Mouse (Mus musculus): Measurements from ENCODE around the gene Tcf19. TPM values are rescaled to one million over a fixed set of nuclear protein-coding genes. Genes with fewer than 3 reads are reported as not detected.

Gene Tcf19
- polyA plus RNA-seq, 1 experiment from 2014 or later, result 46.8 TPM

GRCm38 (mm10) chr17:35550871-35551270 is 34.2 kb upstream of the Tcf19 start:
- H3K4me3 ChIP-seq (ENCODE audit: low read depth, low read length), result no peak overlapping the region
- H3K27ac ChIP-seq (ENCODE audit: low read depth, low read length), result no peak overlapping the region
- no peak overlapping the region for H3K9ac ChIP-seq (ENCODE audit: low read length)
- H3K27me3 ChIP-seq (ENCODE audit: control insufficient read depth, insufficient read depth, low read length), result no peaks in the 10 kb centered on the region
- H3K4me2 ChIP-seq (ENCODE audit: low read depth), result no peak overlapping the region
- no peaks in the 10 kb centered on the region for H3K36me3 ChIP-seq (ENCODE audit: control insufficient read depth, insufficient read depth, low read length)
- DNase-seq (ENCODE audit: low spot score) (no peak), ATAC-seq (ENCODE audit: insufficient read depth, low FRiP score, low TSS enrichment) (no peak)
- no peaks in the 10 kb centered on the region for H3K4me1 ChIP-seq (ENCODE audit: control insufficient read depth, insufficient read depth, low read length)
- WGBS, result 48% methylated on average over 8 of the region's 8 CpGs
- H3K9me3 ChIP-seq (ENCODE audit: control insufficient read depth, low read length), result no peaks in the 10 kb centered on the region

DNA sequence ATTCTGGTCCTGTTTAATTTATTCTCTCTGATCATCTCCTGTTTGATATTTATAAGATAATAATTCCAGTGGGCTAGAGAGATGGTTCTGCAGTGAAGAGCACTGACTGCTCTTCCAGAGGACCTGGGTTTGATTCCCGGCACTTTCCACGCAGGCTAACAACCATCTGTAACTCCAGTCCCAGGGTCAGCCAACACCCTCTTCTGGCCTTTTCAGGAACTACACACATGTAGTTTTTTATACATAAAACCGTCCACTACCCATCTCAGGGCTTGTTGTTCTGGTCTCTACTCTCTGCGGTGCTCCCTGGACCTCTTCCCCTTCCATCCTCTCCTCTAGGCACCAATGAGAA is 33.5 kb upstream of the Tcf19 start:
- Histone ChIP-seq H3K36me3 (ENCODE audit: control insufficient read depth, insufficient read depth, low read length) (no peaks in the 10 kb centered on the region), H3K27ac (ENCODE audit: low read depth, low read length) (no peak overlapping the region), H3K27me3 (ENCODE audit: control insufficient read depth, insufficient read depth, low read length) (no peaks in the 10 kb centered on the region), H3K4me1 (ENCODE audit: control insufficient read depth, insufficient read depth, low read length) (no peaks in the 10 kb centered on the region), H3K9ac (ENCODE audit: low read length) (no peak overlapping the region), H3K4me2 (ENCODE audit: low read depth) (no peak overlapping the region), H3K9me3 (ENCODE audit: control insufficient read depth, low read length) (no peaks in the 10 kb centered on the region), H3K4me3 (ENCODE audit: low read depth, low read length) (no peak overlapping the region)
- ATAC-seq (ENCODE audit: insufficient read depth, low FRiP score, low TSS enrichment), result no peak
- WGBS, result 98% methylated on average over 4 of the region's 4 CpGs
- DNase-seq (ENCODE audit: low spot score), result no peak

GRCm38 (mm10) chr17:35549437-35550142 is 33.0 kb upstream of the Tcf19 start:
- Histone ChIP-seq H3K9me3 (ENCODE audit: control insufficient read depth, low read length) (no peaks in the 10 kb centered on the region), H3K27ac (ENCODE audit: low read depth, low read length) (no peak overlapping the region), H3K4me2 (ENCODE audit: low read depth) (no peak overlapping the region), H3K4me3 (ENCODE audit: low read depth, low read length) (no peak overlapping the region), H3K9ac (ENCODE audit: low read length) (no peak overlapping the region), H3K36me3 (ENCODE audit: control insufficient read depth, insufficient read depth, low read length) (no peaks in the 10 kb centered on the region), H3K27me3 (ENCODE audit: control insufficient read depth, insufficient read depth, low read length) (no peaks in the 10 kb centered on the region), H3K4me1 (ENCODE audit: control insufficient read depth, insufficient read depth, low read length) (no peaks in the 10 kb centered on the region)
- 61% methylated on average over 15 of the region's 15 CpGs for WGBS
- DNase-seq (ENCODE audit: low spot score) (no peak), ATAC-seq (ENCODE audit: insufficient read depth, low FRiP score, low TSS enrichment) (no peak)

DNA sequence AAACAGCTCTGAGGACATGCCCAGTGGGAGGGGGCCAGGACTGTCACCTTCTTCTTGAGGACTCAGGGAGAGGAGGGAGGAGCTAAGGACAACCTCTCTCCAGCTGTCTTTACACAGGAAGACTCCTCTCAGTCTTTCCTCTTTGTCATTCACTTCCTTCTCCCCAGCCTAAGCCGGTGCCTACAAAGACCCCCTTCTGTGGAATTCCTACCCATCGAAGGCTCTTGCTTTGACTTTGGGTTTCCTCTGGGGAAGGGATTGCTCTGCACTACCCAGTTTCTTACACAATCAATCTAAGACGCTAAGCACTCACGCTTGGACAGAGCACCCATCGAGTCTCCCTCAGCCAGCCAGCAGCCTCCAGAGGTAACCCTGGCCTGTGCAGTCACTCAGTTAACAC is 32.0 kb upstream of the Tcf19 start:
- Histone ChIP-seq H3K27me3 (ENCODE audit: control insufficient read depth, insufficient read depth, low read length) (no peaks in the 10 kb centered on the region), H3K4me3 (ENCODE audit: low read depth, low read length) (no peak overlapping the region), H3K36me3 (ENCODE audit: control insufficient read depth, insufficient read depth, low read length) (no peaks in the 10 kb centered on the region), H3K4me2 (ENCODE audit: low read depth) (no peak overlapping the region), H3K9me3 (ENCODE audit: control insufficient read depth, low read length) (no peaks in the 10 kb centered on the region), H3K27ac (ENCODE audit: low read depth, low read length) (no peak overlapping the region), H3K9ac (ENCODE audit: low read length) (no peak overlapping the region), H3K4me1 (ENCODE audit: control insufficient read depth, insufficient read depth, low read length) (no peaks in the 10 kb centered on the region)
- DNase-seq (ENCODE audit: low spot score) (no peak), ATAC-seq (ENCODE audit: insufficient read depth, low FRiP score, low TSS enrichment) (no peak)
- WGBS, result 23% methylated on average over 5 of the region's 5 CpGs

- ATAC-seq (ENCODE audit: insufficient read depth, low FRiP score, low TSS enrichment) (no peak), DNase-seq (ENCODE audit: low spot score) (no peak)
- no peaks in the 10 kb centered on the region for H3K4me1 ChIP-seq (ENCODE audit: control insufficient read depth, insufficient read depth, low read length)
- 82% methylated on average over 2 of the region's 2 CpGs for WGBS
- H3K27me3 ChIP-seq (ENCODE audit: control insufficient read depth, insufficient read depth, low read length), result no peaks in the 10 kb centered on the region
- H3K36me3 ChIP-seq (ENCODE audit: control insufficient read depth, insufficient read depth, low read length), result no peaks in the 10 kb centered on the region
- H3K27ac ChIP-seq (ENCODE audit: low read depth, low read length), result no peak overlapping the region
- H3K4me2 ChIP-seq (ENCODE audit: low read depth), result no peak overlapping the region
- H3K4me3 ChIP-seq (ENCODE audit: low read depth, low read length), result no peak overlapping the region
- no peaks in the 10 kb centered on the region for H3K9me3 ChIP-seq (ENCODE audit: control insufficient read depth, low read length)
- no peak overlapping the region for H3K9ac ChIP-seq (ENCODE audit: low read length)
Observed at GRCm38 (mm10) chr17:35547465-35547864, 30.8 kb upstream of the Tcf19 start.

GRCm38 (mm10) chr17:35544680-35545079 is 28.1 kb upstream of the Tcf19 start:
- 37% methylated on average over 6 of the region's 6 CpGs for WGBS
- Histone ChIP-seq H3K4me2 (ENCODE audit: low read depth) (no peak overlapping the region), H3K36me3 (ENCODE audit: control insufficient read depth, insufficient read depth, low read length) (no peaks in the 10 kb centered on the region), H3K9me3 (ENCODE audit: control insufficient read depth, low read length) (no peaks in the 10 kb centered on the region), H3K27me3 (ENCODE audit: control insufficient read depth, insufficient read depth, low read length) (no peaks in the 10 kb centered on the region), H3K27ac (ENCODE audit: low read depth, low read length) (no peak overlapping the region), H3K4me1 (ENCODE audit: control insufficient read depth, insufficient read depth, low read length) (no peaks in the 10 kb centered on the region), H3K9ac (ENCODE audit: low read length) (no peak overlapping the region), H3K4me3 (ENCODE audit: low read depth, low read length) (no peak overlapping the region)
- ATAC-seq (ENCODE audit: insufficient read depth, low FRiP score, low TSS enrichment), result peak; percentile 29; the same call in 1 of the 2 replicates
- DNase-seq (ENCODE audit: low spot score), result peak; percentile 70

GRCm38 (mm10) chr17:35544001-35544400 is 27.4 kb upstream of the Tcf19 start:
- DNase-seq (ENCODE audit: low spot score), result no peak
- Histone ChIP-seq H3K9ac (ENCODE audit: low read length) (no peak overlapping the region), H3K4me1 (ENCODE audit: control insufficient read depth, insufficient read depth, low read length) (no peaks in the 10 kb centered on the region), H3K4me2 (ENCODE audit: low read depth) (no peak overlapping the region), H3K36me3 (ENCODE audit: control insufficient read depth, insufficient read depth, low read length) (no peaks in the 10 kb centered on the region), H3K4me3 (ENCODE audit: low read depth, low read length) (no peak overlapping the region), H3K27ac (ENCODE audit: low read depth, low read length) (no peak overlapping the region), H3K9me3 (ENCODE audit: control insufficient read depth, low read length) (no peaks in the 10 kb centered on the region), H3K27me3 (ENCODE audit: control insufficient read depth, insufficient read depth, low read length) (no peaks in the 10 kb centered on the region)
- 84% methylated on average over 6 of the region's 6 CpGs for WGBS
- no peak for ATAC-seq (ENCODE audit: insufficient read depth, low FRiP score, low TSS enrichment)

DNA sequence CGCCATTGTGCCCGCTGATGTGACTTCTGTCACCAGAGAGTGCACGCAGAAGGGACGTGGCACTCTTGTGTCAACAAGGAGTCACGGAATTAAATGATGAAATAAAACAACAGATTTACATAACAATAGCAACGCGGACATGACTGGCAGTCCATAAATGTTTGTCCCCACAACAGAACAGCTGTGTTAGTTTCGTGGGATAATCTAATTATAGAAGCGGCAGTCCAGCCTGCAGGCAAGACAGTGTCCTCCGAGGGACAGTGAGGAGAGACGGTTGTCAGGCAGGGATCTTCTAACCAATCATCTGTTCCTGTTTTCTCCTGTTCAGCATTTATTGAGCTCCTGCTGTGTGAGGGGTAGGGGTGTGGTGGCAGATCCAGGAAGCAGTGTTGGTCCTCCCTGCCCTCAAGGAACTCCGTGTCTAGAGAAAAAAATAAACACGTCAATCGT is 26.8 kb upstream of the Tcf19 start:
- no peak overlapping the region for H3K4me2 ChIP-seq (ENCODE audit: low read depth)
- H3K9ac ChIP-seq (ENCODE audit: low read length), result no peak overlapping the region
- ATAC-seq (ENCODE audit: insufficient read depth, low FRiP score, low TSS enrichment) (peak; percentile 62; the same call in 1 of the 2 replicates), DNase-seq (ENCODE audit: low spot score) (peak; percentile 31)
- H3K4me1 ChIP-seq (ENCODE audit: control insufficient read depth, insufficient read depth, low read length), result no peaks in the 10 kb centered on the region
- H3K36me3 ChIP-seq (ENCODE audit: control insufficient read depth, insufficient read depth, low read length), result no peaks in the 10 kb centered on the region
- H3K4me3 ChIP-seq (ENCODE audit: low read depth, low read length), result no peak overlapping the region
- no peaks in the 10 kb centered on the region for H3K9me3 ChIP-seq (ENCODE audit: control insufficient read depth, low read length)
- no peaks in the 10 kb centered on the region for H3K27me3 ChIP-seq (ENCODE audit: control insufficient read depth, insufficient read depth, low read length)
- H3K27ac ChIP-seq (ENCODE audit: low read depth, low read length), result no peak overlapping the region
- WGBS, result 47% methylated on average over 14 of the region's 14 CpGs

DNA sequence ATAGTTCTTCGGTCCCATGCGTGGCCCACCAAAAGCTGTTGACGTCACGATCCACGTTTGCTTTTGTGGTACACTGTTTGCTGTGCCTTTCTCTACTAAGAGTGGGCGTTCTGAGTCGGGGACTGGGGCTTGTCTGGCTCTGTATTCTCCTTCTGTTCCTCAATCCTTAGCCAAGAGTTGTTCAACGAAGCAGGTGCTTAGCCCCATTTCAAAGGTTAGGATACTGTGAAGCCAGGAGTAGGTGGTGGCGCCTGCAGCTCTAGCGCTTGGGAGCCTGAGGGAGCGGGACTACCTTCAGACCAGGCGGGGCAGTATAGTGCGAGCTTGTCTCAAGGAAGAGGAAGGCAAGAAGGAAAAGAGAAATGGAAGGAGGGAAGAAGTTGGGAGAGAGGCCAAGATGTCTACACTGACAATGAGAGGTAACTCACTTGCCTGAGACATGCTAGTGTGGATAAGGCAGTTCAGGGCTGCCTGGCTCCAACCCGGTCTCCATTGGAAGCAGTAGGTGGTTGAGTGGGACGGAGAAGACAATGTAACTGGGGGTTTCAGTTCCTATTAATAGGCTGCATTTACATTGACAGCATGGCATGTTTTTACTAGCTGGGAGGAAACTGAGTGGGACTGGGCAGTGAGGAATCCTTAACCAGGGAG is 26.3 kb upstream of the Tcf19 start:
- H3K4me3 ChIP-seq (ENCODE audit: low read depth, low read length), result no peak overlapping the region
- no peaks in the 10 kb centered on the region for H3K27me3 ChIP-seq (ENCODE audit: control insufficient read depth, insufficient read depth, low read length)
- no peak overlapping the region for H3K4me2 ChIP-seq (ENCODE audit: low read depth)
- no peaks in the 10 kb centered on the region for H3K4me1 ChIP-seq (ENCODE audit: control insufficient read depth, insufficient read depth, low read length)
- H3K9me3 ChIP-seq (ENCODE audit: control insufficient read depth, low read length), result no peaks in the 10 kb centered on the region
- 82% methylated on average over 15 of the region's 15 CpGs for WGBS
- DNase-seq (ENCODE audit: low spot score), result no peak
- no peak for ATAC-seq (ENCODE audit: insufficient read depth, low FRiP score, low TSS enrichment)
- H3K27ac ChIP-seq (ENCODE audit: low read depth, low read length), result no peak overlapping the region
- no peaks in the 10 kb centered on the region for H3K36me3 ChIP-seq (ENCODE audit: control insufficient read depth, insufficient read depth, low read length)
- no peak overlapping the region for H3K9ac ChIP-seq (ENCODE audit: low read length)
